Mouse (Mus musculus): Measurements from ENCODE around the gene 4930402H24Rik. TPM values are rescaled to one million over a fixed set of nuclear protein-coding genes. Genes with fewer than 3 reads are reported as not detected.
A peak's percentile ranks its signal among the peaks of the same experiment; 100 is the strongest.

Gene 4930402H24Rik
- polyA plus RNA-seq, 1 experiment = 82.2 TPM

GRCm38 (mm10) chr2:130693563-130693962 lies 212.6 kb downstream of the 4930402H24Rik start:
- DNase-seq (ENCODE audit: low read depth) = no peak
- TF ChIP-seq CTCF (IDR thresholded peaks at IDR 0.05; ENCODE audit: borderline replicate concordance, extremely low read depth, insufficient read depth, insufficient read length) (no peak), POLR2A (IDR thresholded peaks at IDR 0.05; ENCODE audit: borderline replicate concordance, extremely low read depth, insufficient read depth, insufficient read length, poor library complexity, severe bottlenecking) (no peak)

- DNase-seq (ENCODE audit: low read depth) = no peak
- TF ChIP-seq CTCF (IDR thresholded peaks at IDR 0.05; ENCODE audit: borderline replicate concordance, extremely low read depth, insufficient read depth, insufficient read length) (no peak), POLR2A (IDR thresholded peaks at IDR 0.05; ENCODE audit: borderline replicate concordance, extremely low read depth, insufficient read depth, insufficient read length, poor library complexity, severe bottlenecking) (no peak)
Observed at GRCm38 (mm10) chr2:130689011-130689410, 217.2 kb downstream of the 4930402H24Rik start.

GRCm38 (mm10) chr2:130685426-130685825 lies 220.8 kb downstream of the 4930402H24Rik start:
- TF ChIP-seq POLR2A (IDR thresholded peaks at IDR 0.05; ENCODE audit: borderline replicate concordance, extremely low read depth, insufficient read depth, insufficient read length, poor library complexity, severe bottlenecking) (no peak), CTCF (IDR thresholded peaks at IDR 0.05; ENCODE audit: borderline replicate concordance, extremely low read depth, insufficient read depth, insufficient read length) (no peak)
- DNase-seq (ENCODE audit: low read depth) = no peak

GRCm38 (mm10) chr2:130681531-130681930 lies 224.7 kb downstream of the 4930402H24Rik start:
- TF ChIP-seq POLR2A (IDR thresholded peaks at IDR 0.05; ENCODE audit: borderline replicate concordance, extremely low read depth, insufficient read depth, insufficient read length, poor library complexity, severe bottlenecking) = no peak
- no peak for TF ChIP-seq CTCF (IDR thresholded peaks at IDR 0.05; ENCODE audit: borderline replicate concordance, extremely low read depth, insufficient read depth, insufficient read length)
- no peak for DNase-seq (ENCODE audit: low read depth)

GRCm38 (mm10) chr2:130679899-130680298 lies 226.3 kb downstream of the 4930402H24Rik start:
- TF ChIP-seq CTCF (IDR thresholded peaks at IDR 0.05; ENCODE audit: borderline replicate concordance, extremely low read depth, insufficient read depth, insufficient read length) (no peak), POLR2A (IDR thresholded peaks at IDR 0.05; ENCODE audit: borderline replicate concordance, extremely low read depth, insufficient read depth, insufficient read length, poor library complexity, severe bottlenecking) (no peak)
- DNase-seq (ENCODE audit: low read depth) = no peak

GRCm38 (mm10) chr2:130679154-130679553 lies 227.1 kb downstream of the 4930402H24Rik start:
- no peak for TF ChIP-seq POLR2A (IDR thresholded peaks at IDR 0.05; ENCODE audit: borderline replicate concordance, extremely low read depth, insufficient read depth, insufficient read length, poor library complexity, severe bottlenecking)
- TF ChIP-seq CTCF (IDR thresholded peaks at IDR 0.05; ENCODE audit: borderline replicate concordance, extremely low read depth, insufficient read depth, insufficient read length) = no peak
- DNase-seq (ENCODE audit: low read depth) = no peak

GRCm38 (mm10) chr2:130677211-130677610 lies 229.0 kb downstream of the 4930402H24Rik start:
- no peak for TF ChIP-seq CTCF (IDR thresholded peaks at IDR 0.05; ENCODE audit: borderline replicate concordance, extremely low read depth, insufficient read depth, insufficient read length)
- no peak for TF ChIP-seq POLR2A (IDR thresholded peaks at IDR 0.05; ENCODE audit: borderline replicate concordance, extremely low read depth, insufficient read depth, insufficient read length, poor library complexity, severe bottlenecking)
- DNase-seq (ENCODE audit: low read depth) = no peak

GRCm38 (mm10) chr2:130667559-130667958 lies 238.6 kb downstream of the 4930402H24Rik start, which contains the start of gene Itpa:
Gene Itpa (plus strand): TSS chr2:130667610.
- TF ChIP-seq POLR2A (IDR thresholded peaks at IDR 0.05; ENCODE audit: borderline replicate concordance, extremely low read depth, insufficient read depth, insufficient read length, poor library complexity, severe bottlenecking) (no peak), CTCF (IDR thresholded peaks at IDR 0.05; ENCODE audit: borderline replicate concordance, extremely low read depth, insufficient read depth, insufficient read length) (peak; percentile 62)
- DNase-seq (ENCODE audit: low read depth) = peak; percentile 96

GRCm38 (mm10) chr2:130664102-130664701 lies 242.0 kb downstream of the 4930402H24Rik start, which contains the start of gene Ddrgk1:
Gene Ddrgk1 (minus strand): TSS chr2:130664659.
- TF ChIP-seq CTCF (IDR thresholded peaks at IDR 0.05; ENCODE audit: borderline replicate concordance, extremely low read depth, insufficient read depth, insufficient read length) = peak; percentile 9; the same call in 1 of the 2 replicates
- no peak; the same call in none of the 2 replicates for TF ChIP-seq POLR2A (IDR thresholded peaks at IDR 0.05; ENCODE audit: borderline replicate concordance, extremely low read depth, insufficient read depth, insufficient read length, poor library complexity, severe bottlenecking)
- peak; percentile 99 for DNase-seq (ENCODE audit: low read depth)

- no peak for DNase-seq (ENCODE audit: low read depth)
- no peak for TF ChIP-seq POLR2A (IDR thresholded peaks at IDR 0.05; ENCODE audit: borderline replicate concordance, extremely low read depth, insufficient read depth, insufficient read length, poor library complexity, severe bottlenecking)
- no peak for TF ChIP-seq CTCF (IDR thresholded peaks at IDR 0.05; ENCODE audit: borderline replicate concordance, extremely low read depth, insufficient read depth, insufficient read length)
Observed at GRCm38 (mm10) chr2:130663342-130663741, 242.9 kb downstream of the 4930402H24Rik start.

GRCm38 (mm10) chr2:130658530-130658929 lies 247.7 kb downstream of the 4930402H24Rik start:
- TF ChIP-seq POLR2A (IDR thresholded peaks at IDR 0.05; ENCODE audit: borderline replicate concordance, extremely low read depth, insufficient read depth, insufficient read length, poor library complexity, severe bottlenecking) = no peak
- TF ChIP-seq CTCF (IDR thresholded peaks at IDR 0.05; ENCODE audit: borderline replicate concordance, extremely low read depth, insufficient read depth, insufficient read length) = no peak
- DNase-seq (ENCODE audit: low read depth) = no peak

- TF ChIP-seq POLR2A (IDR thresholded peaks at IDR 0.05; ENCODE audit: borderline replicate concordance, extremely low read depth, insufficient read depth, insufficient read length, poor library complexity, severe bottlenecking) (no peak), CTCF (IDR thresholded peaks at IDR 0.05; ENCODE audit: borderline replicate concordance, extremely low read depth, insufficient read depth, insufficient read length) (no peak)
- DNase-seq (ENCODE audit: low read depth) = no peak
Observed at GRCm38 (mm10) chr2:130657541-130657940, 248.7 kb downstream of the 4930402H24Rik start.
